Mouse (Mus musculus) forebrain, embryonic 11.5 days (tissue): ENCODE measurements around the gene Muc3. TPM values are rescaled to one million over a fixed set of nuclear protein-coding genes. Genes with fewer than 3 reads are reported as not detected.

Experiments used
- ATAC-seq: fragments of 200-750 bp; cut with Nextera tagmentation; replicated peaks from 2 replicates; pipeline ENCODE4 v1.8.0; 2017; ENCODE audit warnings: moderate TSS enrichment; ENCODE audit not compliant: low FRiP score
- DNase-seq: peaks from one replicate; pipeline ENCODE4 v3.0.0-alpha.2; 2017; ENCODE audit warnings: low spot score
- H3K27ac ChIP-seq: fragments of 300-500 bp; sonication (generic); 2 replicates; pipeline ENCODE4 v1.5.1; 2014; ENCODE audit warnings: low read depth, low read length
- H3K27me3 ChIP-seq: fragments of 300-500 bp; sonication (generic); 2 replicates; pipeline ENCODE4 v1.6.1; 2014; ENCODE audit warnings: mild to moderate bottlenecking, low read length, mixed read lengths; ENCODE audit not compliant: control insufficient read depth, insufficient read depth
- H3K36me3 ChIP-seq: fragments of 300-500 bp; sonication (generic); 2 replicates; pipeline ENCODE4 v1.6.1; 2014; ENCODE audit warnings: mild to moderate bottlenecking, low read length, moderate library complexity, mixed read lengths; ENCODE audit not compliant: control insufficient read depth, insufficient read depth
- H3K4me1 ChIP-seq: fragments of 300-500 bp; sonication (generic); replicated peaks from 2 replicates; pipeline ENCODE4 v1.6.1; 2014; ENCODE audit warnings: low read length, mixed read lengths; ENCODE audit not compliant: control insufficient read depth, insufficient read depth
- H3K4me2 ChIP-seq: fragments of 300-500 bp; sonication (generic); 2 replicates; pipeline ENCODE4 v1.6.1; 2014; ENCODE audit warnings: low read depth, mild to moderate bottlenecking, low read length, moderate library complexity, mixed read lengths; ENCODE audit not compliant: severe bottlenecking
- H3K4me3 ChIP-seq: fragments of 300-500 bp; sonication (generic); 2 replicates; pipeline ENCODE4 v1.5.1; 2014; ENCODE audit warnings: low read depth, low read length
- H3K9ac ChIP-seq: fragments of 300-500 bp; sonication (generic); 2 replicates; pipeline ENCODE4 v1.6.1; 2014; ENCODE audit warnings: low read length
- H3K9me3 ChIP-seq: fragments of 300-500 bp; sonication (generic); 2 replicates; pipeline ENCODE4 v1.6.1; 2016; ENCODE audit warnings: low read length, mixed read lengths; ENCODE audit not compliant: control insufficient read depth
- WGBS: fragments of 180-500 bp; shearing (Covaris S2); extraction: QIAGEN DNeasy Blood & Tissue Kit; methylation state at CpG from one replicate; pipeline ENCODE4 v1.1.7; 2014; 5-methylcytosine and 5-hydroxymethylcytosine counted together
- polyA plus RNA-seq: library from polyadenylated mRNA; unstranded; fragments of >200 nt; fragmentation: Nextera tagmentation; extraction: Ambion mirVana; gene quantifications from 2 replicates; pipeline ENCODE4 v1.2.1, GENCODE M21; 2014

Muc3 gene
- polyA plus RNA-seq, 1 experiment from 2014 or later = not detected

GRCm38 (mm10) chr5:137171478-137171877 lies 22.4 kb upstream of the Muc3 start:
- Histone ChIP-seq H3K27ac (no peak overlapping the region), H3K9me3 (no peaks in the 10 kb centered on the region), H3K4me1 (no peaks in the 10 kb centered on the region), H3K4me2 (no peak overlapping the region), H3K36me3 (no peaks in the 10 kb centered on the region), H3K4me3 (no peak overlapping the region), H3K27me3 (no peaks in the 10 kb centered on the region), H3K9ac (no peak overlapping the region)
- WGBS = 86% methylated on average over 7 of the region's 7 CpGs
- ATAC-seq = no peak
- DNase-seq = no peak

GRCm38 (mm10) chr5:137170836-137171380 lies 21.8 kb upstream of the Muc3 start:
- peak; percentile 8 for DNase-seq
- no peak overlapping the region for H3K4me2 ChIP-seq
- 81% methylated on average over 9 of the region's 9 CpGs for WGBS
- H3K9ac ChIP-seq = no peak overlapping the region
- H3K27ac ChIP-seq = no peak overlapping the region
- H3K4me1 ChIP-seq = no peaks in the 10 kb centered on the region
- no peaks in the 10 kb centered on the region for H3K9me3 ChIP-seq
- H3K27me3 ChIP-seq = no peaks in the 10 kb centered on the region
- ATAC-seq = no peak
- no peak overlapping the region for H3K4me3 ChIP-seq
- H3K36me3 ChIP-seq = no peaks in the 10 kb centered on the region

- ATAC-seq (no peak), DNase-seq (no peak)
- Histone ChIP-seq H3K4me1 (no peaks in the 10 kb centered on the region), H3K9me3 (no peaks in the 10 kb centered on the region), H3K36me3 (no peaks in the 10 kb centered on the region), H3K27me3 (no peaks in the 10 kb centered on the region), H3K4me3 (no peak overlapping the region), H3K27ac (no peak overlapping the region), H3K9ac (no peak overlapping the region), H3K4me2 (no peak overlapping the region)
- 81% methylated on average over 6 of the region's 6 CpGs for WGBS
These were observed 18.4 kb upstream of the Muc3 start for GRCm38 (mm10) chr5:137167539-137167938.

GRCm38 (mm10) chr5:137166012-137166411 lies 16.9 kb upstream of the Muc3 start:
- WGBS = 84% methylated on average over 9 of the region's 9 CpGs

GRCm38 (mm10) chr5:137161853-137162252 lies 12.7 kb upstream of the Muc3 start:
- H3K9ac ChIP-seq = no peak overlapping the region
- no peaks in the 10 kb centered on the region for H3K27me3 ChIP-seq
- no peak overlapping the region for H3K4me3 ChIP-seq
- no peaks in the 10 kb centered on the region for H3K36me3 ChIP-seq
- WGBS = 80% methylated on average over 4 of the region's 4 CpGs
- no peak overlapping the region for H3K4me2 ChIP-seq
- H3K9me3 ChIP-seq = peaks cover 2% of the 10 kb centered on the region; the same call in 1 of the 2 replicates
- H3K27ac ChIP-seq = no peak overlapping the region
- ATAC-seq (no peak), DNase-seq (no peak)
- H3K4me1 ChIP-seq = no peaks in the 10 kb centered on the region

More at GRCm38 (mm10) chr5:137166012-137166411, 16.9 kb upstream of the Muc3 start:
- DNase-seq = no peak
- H3K9me3 ChIP-seq = no peaks in the 10 kb centered on the region
- H3K4me1 ChIP-seq = no peaks in the 10 kb centered on the region
- no peak overlapping the region for H3K4me3 ChIP-seq
- no peak overlapping the region for H3K27ac ChIP-seq
- H3K27me3 ChIP-seq = no peaks in the 10 kb centered on the region
- H3K9ac ChIP-seq = no peak overlapping the region
- ATAC-seq = no peak
- H3K36me3 ChIP-seq = no peaks in the 10 kb centered on the region
- H3K4me2 ChIP-seq = no peak overlapping the region

- H3K4me3 ChIP-seq = no peak overlapping the region
- 31% methylated on average over 11 of the region's 11 CpGs for WGBS
- no peak overlapping the region for H3K9ac ChIP-seq
- ATAC-seq = no peak
- no peak overlapping the region for H3K4me2 ChIP-seq
- no peaks in the 10 kb centered on the region for H3K4me1 ChIP-seq
- DNase-seq = no peak
- no peak overlapping the region for H3K27ac ChIP-seq
- no peaks in the 10 kb centered on the region for H3K27me3 ChIP-seq
- H3K9me3 ChIP-seq = peaks cover 3% of the 10 kb centered on the region; the same call in 1 of the 2 replicates
- no peaks in the 10 kb centered on the region for H3K36me3 ChIP-seq
These were observed 10.3 kb upstream of the Muc3 start for GRCm38 (mm10) chr5:137159461-137159860.

GRCm38 (mm10) chr5:137153289-137153688 lies 4.2 kb upstream of the Muc3 start:
- H3K4me1 ChIP-seq = no peaks in the 10 kb centered on the region
- WGBS = 86% methylated on average over 5 of the region's 5 CpGs
- H3K4me2 ChIP-seq = no peak overlapping the region
- no peak overlapping the region for H3K9ac ChIP-seq
- no peak overlapping the region for H3K4me3 ChIP-seq
- H3K36me3 ChIP-seq = no peaks in the 10 kb centered on the region
- DNase-seq = no peak
- no peaks in the 10 kb centered on the region for H3K27me3 ChIP-seq
- peaks cover 15% of the 10 kb centered on the region; the same call in 1 of the 2 replicates for H3K9me3 ChIP-seq
- H3K27ac ChIP-seq = no peak overlapping the region
- no peak for ATAC-seq

- Histone ChIP-seq H3K4me1 (no peaks in the 10 kb centered on the region), H3K36me3 (no peaks in the 10 kb centered on the region), H3K9ac (no peak overlapping the region), H3K4me3 (no peak overlapping the region), H3K27ac (no peak overlapping the region), H3K4me2 (no peak overlapping the region), H3K27me3 (no peaks in the 10 kb centered on the region), H3K9me3 (peaks cover 15% of the 10 kb centered on the region; the same call in 1 of the 2 replicates)
- no peak for ATAC-seq
- peak; percentile 57 for DNase-seq
- WGBS = 69% methylated on average over 2 of the region's 2 CpGs
These were observed 3.5 kb upstream of the Muc3 start for GRCm38 (mm10) chr5:137152623-137153022.

- Histone ChIP-seq H3K27ac (no peak overlapping the region), H3K9ac (no peak overlapping the region), H3K4me1 (no peaks in the 10 kb centered on the region), H3K4me2 (no peak overlapping the region), H3K36me3 (no peaks in the 10 kb centered on the region), H3K27me3 (no peaks in the 10 kb centered on the region), H3K4me3 (no peak overlapping the region), H3K9me3 (no peaks in the 10 kb centered on the region)
- DNase-seq = no peak
- WGBS = 41% methylated on average over 3 of the region's 3 CpGs
- no peak for ATAC-seq
These were observed 8.3 kb downstream of the Muc3 start for GRCm38 (mm10) chr5:137140836-137141235.
